Comparison of ENCODE assay signal across 15 mouse cellular contexts in genomic region chr6:86637171-86637835, GRCm38 (mm10). TPM values are rescaled to one million over a fixed set of nuclear protein-coding genes. Genes with fewer than 3 reads are reported as not detected.
A peak's percentile ranks its signal among the peaks of the same experiment; 100 is the strongest.
DNase-seq lines count a peak whose midpoint lies in the region; ATAC-seq lines count a peak whose summit lies in the region.
"Had no signal": no experiment of that assay in that cellular context is flagged by ENCODE, and none has a peak within 500 bp of the region (broad histone marks: within the 10 kb centered on the region; RNA-seq: fewer than 3 reads in every experiment).

No protein-coding gene starts in this region.

- H3K9ac ChIP-seq in limb, embryonic 11.5 days (ENCODE audit: low read length): no peak overlapping the region
- H3K9ac ChIP-seq: neural tube, embryonic 13.5 days had no signal

- peak overlapping the region; percentile 71 for H3K4me3 ChIP-seq in megakaryocyte, embryonic 14.5 days (replicated peaks)
- no peak overlapping the region for H3K4me3 ChIP-seq in limb, embryonic 11.5 days (ENCODE audit: low read depth, low read length)
- no peak overlapping the region for H3K4me3 ChIP-seq in heart, embryonic 10.5 days
- H3K4me3 ChIP-seq: neural tube, embryonic 13.5 days had no signal

- DNase-seq in limb, embryonic 11.5 days (ENCODE audit: low spot score): no peak
- DNase-seq in layer of hippocampus, adult 9-11 months: no peak
- DNase-seq in heart, embryonic 10.5 days (ENCODE audit: low spot score): no peak
- no peak for DNase-seq in kidney, postnatal 4 days
- DNase-seq: cerebellum, adult 18-20 months; right cerebral cortex, adult 18-20 months had no signal

- no peaks in the 10 kb centered on the region for H3K9me3 ChIP-seq in megakaryocyte, embryonic 14.5 days
- no peaks in the 10 kb centered on the region for H3K9me3 ChIP-seq in limb, embryonic 11.5 days (ENCODE audit: control insufficient read depth, low read length)
- H3K9me3 ChIP-seq in heart, embryonic 10.5 days: no peaks in the 10 kb centered on the region
- H3K9me3 ChIP-seq: neural tube, embryonic 13.5 days had no signal

- H3K27ac ChIP-seq in limb, embryonic 11.5 days (replicated peaks; ENCODE audit: low read depth, low read length): 0 out of 2 replicates have a peak overlapping the region, but pooled peaks have one; percentile 30
- H3K27ac ChIP-seq in heart, embryonic 10.5 days: no peak overlapping the region
- H3K27ac ChIP-seq: neural tube, embryonic 13.5 days had no signal

- H3K27me3 ChIP-seq in megakaryocyte, embryonic 14.5 days (replicated peaks): no peaks in the 10 kb centered on the region
- H3K27me3 ChIP-seq in limb, embryonic 11.5 days (ENCODE audit: control insufficient read depth, insufficient read depth, low read length): no peaks in the 10 kb centered on the region
- peaks cover 7% of the 10 kb centered on the region; the same call in 1 of the 2 replicates for H3K27me3 ChIP-seq in heart, embryonic 10.5 days (ENCODE audit: insufficient read depth, poor library complexity, severe bottlenecking)
- H3K27me3 ChIP-seq: neural tube, embryonic 13.5 days had no signal

- H3K4me1 ChIP-seq in megakaryocyte, embryonic 14.5 days: peaks cover 94% of the 10 kb centered on the region
- H3K4me1 ChIP-seq in limb, embryonic 11.5 days (ENCODE audit: control insufficient read depth, insufficient read depth, low read length): no peaks in the 10 kb centered on the region
- peaks cover 7% of the 10 kb centered on the region; the same call in 1 of the 2 replicates for H3K4me1 ChIP-seq in heart, embryonic 10.5 days
- H3K4me1 ChIP-seq: neural tube, embryonic 13.5 days had no signal

- WGBS in limb, embryonic 11.5 days: 64% methylated on average over 4 of the region's 4 CpGs
- 52% methylated on average over 4 of the region's 4 CpGs for WGBS in heart, embryonic 10.5 days

- ATAC-seq in megakaryocyte, adult 5-6 weeks (ENCODE audit: poor library complexity, severe bottlenecking): no peak
- peak; percentile 40; the same call in 1 of the 2 replicates for ATAC-seq in common myeloid progenitor, adult 5-6 weeks (replicated peaks; ENCODE audit: low read depth, poor library complexity, severe bottlenecking)
- no peak for ATAC-seq in limb, embryonic 11.5 days (ENCODE audit: insufficient number of reproducible peaks, low FRiP score, low TSS enrichment, low read depth)
- ATAC-seq in megakaryocyte-erythroid progenitor cell, adult 5-6 weeks (replicated peaks; ENCODE audit: low FRiP score, low TSS enrichment, poor library complexity, severe bottlenecking): peak; percentile 59
- ATAC-seq: midbrain, embryonic 16.5 days had no signal

- peaks cover 4% of the 10 kb centered on the region for H3K36me3 ChIP-seq in megakaryocyte, embryonic 14.5 days (replicated peaks; ENCODE audit: low read length)
- H3K36me3 ChIP-seq in limb, embryonic 11.5 days (ENCODE audit: control insufficient read depth, insufficient read depth, low read length): no peaks in the 10 kb centered on the region
- H3K36me3 ChIP-seq in heart, embryonic 10.5 days: no peaks in the 10 kb centered on the region
- H3K36me3 ChIP-seq: neural tube, embryonic 13.5 days had no signal

- H3K4me2 ChIP-seq in limb, embryonic 11.5 days (ENCODE audit: low read depth, severe bottlenecking): no peak overlapping the region
- H3K4me2 ChIP-seq: neural tube, embryonic 13.5 days had no signal

RNA-seq across cellular contexts. Expression of gene Asprv1, which starts 9.3 kb away (rescaled TPM):
- 0.64 TPM in 1 of 2 replicates, not detected in the other for polyA plus RNA-seq in megakaryocyte, embryonic 14.5 days (2012; ENCODE audit: insufficient read depth, low replicate concordance)
- total RNA-seq in megakaryocyte, adult 5-6 weeks (2015): 13.5 and 16.8 TPM in 2 replicates
- total RNA-seq in megakaryocyte, adult 5-6 weeks (2017): 12.1 and 19.1 TPM in 2 replicates
- 0.55 TPM in 1 of 2 replicates, not detected in the other for total RNA-seq in common myeloid progenitor, adult 5-6 weeks (2017)
- 0.99 and 1.3 TPM in 2 replicates for polyA plus RNA-seq in limb, embryonic 11.5 days (2014; fragmentation: Nextera tagmentation; extraction: Ambion mirVana)
- not detected in 2 replicates for total RNA-seq in megakaryocyte-erythroid progenitor cell, adult 5-6 weeks (2014; fragmentation: Nextera tagmentation)
- total RNA-seq in megakaryocyte-erythroid progenitor cell, adult 5-6 weeks (2017): not detected in 2 replicates
- 0.23 and 0.58 TPM in 2 replicates for polyA plus RNA-seq in heart, embryonic 10.5 days (2016; fragmentation: Nextera tagmentation; extraction: Ambion mirVana)
- total RNA-seq: adrenal gland, postnatal 25 days; heart, adult 18-20 months; liver, adult 2 months had no signal

RNA-seq across cellular contexts. Expression of gene Mxd1, which starts 31.7 kb away (rescaled TPM):
- polyA plus RNA-seq in megakaryocyte, embryonic 14.5 days (2012; ENCODE audit: insufficient read depth, low replicate concordance): 45.0 and 47.5 TPM in 2 replicates
- 70.4 and 76.0 TPM in 2 replicates for total RNA-seq in megakaryocyte, adult 5-6 weeks (2015)
- 87.1 and 120 TPM in 2 replicates for total RNA-seq in megakaryocyte, adult 5-6 weeks (2017)
- 23.6 and 24.5 TPM in 2 replicates for total RNA-seq in common myeloid progenitor, adult 5-6 weeks (2017)
- polyA plus RNA-seq in limb, embryonic 11.5 days (2014; fragmentation: Nextera tagmentation; extraction: Ambion mirVana): 12.8 and 13.4 TPM in 2 replicates
- total RNA-seq in megakaryocyte-erythroid progenitor cell, adult 5-6 weeks (2014; fragmentation: Nextera tagmentation): 7.6 and 19.5 TPM in 2 replicates
- total RNA-seq in megakaryocyte-erythroid progenitor cell, adult 5-6 weeks (2017): 14.9 and 16.2 TPM in 2 replicates
- polyA plus RNA-seq in heart, embryonic 10.5 days (2016; fragmentation: Nextera tagmentation; extraction: Ambion mirVana): 8.9 and 9.6 TPM in 2 replicates

RNA-seq across cellular contexts. Expression of gene Snrnp27, which starts 47.0 kb away (rescaled TPM):
- 56.3 and 375 TPM in 2 replicates for polyA plus RNA-seq in megakaryocyte, embryonic 14.5 days (2012; ENCODE audit: insufficient read depth, low replicate concordance)
- 81.4 and 81.9 TPM in 2 replicates for total RNA-seq in megakaryocyte, adult 5-6 weeks (2015)
- total RNA-seq in megakaryocyte, adult 5-6 weeks (2017): 100 and 101 TPM in 2 replicates
- 96.1 and 135 TPM in 2 replicates for total RNA-seq in common myeloid progenitor, adult 5-6 weeks (2017)
- polyA plus RNA-seq in limb, embryonic 11.5 days (2014; fragmentation: Nextera tagmentation; extraction: Ambion mirVana): 152 and 154 TPM in 2 replicates
- 75.7 and 89.2 TPM in 2 replicates for total RNA-seq in megakaryocyte-erythroid progenitor cell, adult 5-6 weeks (2014; fragmentation: Nextera tagmentation)
- total RNA-seq in megakaryocyte-erythroid progenitor cell, adult 5-6 weeks (2017): 127 and 139 TPM in 2 replicates
- polyA plus RNA-seq in heart, embryonic 10.5 days (2016; fragmentation: Nextera tagmentation; extraction: Ambion mirVana): 94.8 and 112 TPM in 2 replicates

Comparison
In these comparisons a context has a peak if more than half of its experiments do, and no peak if none do; other contexts are left out.
1. ATAC-seq: peak in common myeloid progenitor, adult 5-6 weeks (single experiment) and megakaryocyte-erythroid progenitor cell, adult 5-6 weeks (single experiment); none in megakaryocyte, adult 5-6 weeks (single experiment) and limb, embryonic 11.5 days (single experiment).